Mouse (Mus musculus) brain, embryonic 14.5 days (tissue): ENCODE data around the gene Ccn6.
"Not testable (repeated sequence)": the region's sequence is repeated elsewhere in the genome, so short reads cannot be mapped to it uniquely, and the experiment has no call there.

Source experiments
- CTCF ChIP-seq: fragments of 200-500 bp; IDR thresholded peaks from 2 replicates; pipeline ENCODE4 v1.5.1; 2012; ENCODE audit warnings: inconsistent platforms, mild to moderate bottlenecking, moderate library complexity, borderline replicate concordance; ENCODE audit not compliant: insufficient read depth, insufficient read length; ENCODE audit errors: extremely low read depth
- POLR2A ChIP-seq: fragments of 200-500 bp; IDR thresholded peaks from 2 replicates; pipeline ENCODE4 v1.6.1; 2012; ENCODE audit warnings: mild to moderate bottlenecking, inconsistent platforms, borderline replicate concordance; ENCODE audit not compliant: poor library complexity, insufficient read depth, insufficient read length, severe bottlenecking; ENCODE audit errors: extremely low read depth

- not testable (repeated sequence) for TF ChIP-seq POLR2A, CTCF
Observed at GRCm38 (mm10) chr10:39198216-39198615, 34.6 kb upstream of the Ccn6 start.
